Mouse (Mus musculus): ENCODE measurements around the gene Enkd1. TPM values are rescaled to one million over a fixed set of nuclear protein-coding genes. Genes with fewer than 3 reads are reported as not detected.

The Enkd1 gene
- total RNA-seq, 2 experiments from 2014 or later, result 16.2 to 20.0 TPM

DNA sequence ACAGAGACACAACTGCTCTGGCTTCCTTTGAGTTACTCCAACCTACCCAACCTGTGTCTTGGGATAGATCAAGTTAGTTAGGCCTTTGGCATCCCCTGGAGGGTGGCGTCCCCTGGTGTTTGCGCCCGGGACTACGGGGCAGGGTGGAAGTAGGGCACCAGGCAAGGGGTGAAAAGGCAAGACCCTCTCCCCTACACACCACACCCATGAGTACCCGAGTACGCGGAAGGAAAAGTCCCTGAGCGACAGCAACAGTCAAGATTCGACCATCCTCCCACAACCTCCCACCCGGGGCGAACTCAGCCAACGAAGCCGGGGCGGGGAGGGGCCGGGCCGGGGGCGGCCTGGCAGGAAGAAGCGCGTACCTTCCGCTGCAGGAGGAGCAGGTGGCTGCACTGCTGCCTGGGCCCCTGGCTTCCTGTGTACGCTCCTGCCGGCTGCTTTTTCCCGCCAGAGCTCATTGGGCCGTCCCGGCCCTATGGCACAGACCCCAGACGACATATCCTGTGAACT is 22.2 kb downstream of the Enkd1 start, which contains the start of gene Carmil2:
Gene Carmil2 (plus strand): TSS at position 479 of the 513 bp plus-strand sequence.
- peak; percentile 82 for ATAC-seq (replicated peaks; ENCODE audit: poor library complexity, severe bottlenecking)

DNA sequence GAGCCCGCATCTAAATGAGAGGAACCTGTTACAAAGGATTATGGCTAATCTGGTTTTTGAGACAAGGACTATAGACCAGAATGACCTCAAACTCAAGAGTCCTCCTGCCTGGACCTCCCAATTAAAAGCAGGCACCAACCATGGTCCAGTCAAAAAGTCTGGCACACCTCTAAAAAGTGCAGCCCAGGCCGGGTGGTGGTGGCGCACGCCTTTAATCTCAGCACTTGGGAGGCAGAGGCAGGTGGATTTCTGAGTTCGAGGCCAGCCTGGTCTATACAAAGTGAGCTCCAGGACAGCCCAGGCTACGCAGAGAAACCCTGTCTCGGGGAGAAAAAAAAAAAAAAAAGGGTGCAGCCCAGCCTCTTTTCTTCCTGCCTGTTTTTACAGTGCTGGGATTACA is 22.7 kb downstream of the Enkd1 start:
- no peak for ATAC-seq (replicated peaks; ENCODE audit: poor library complexity, severe bottlenecking)

DNA sequence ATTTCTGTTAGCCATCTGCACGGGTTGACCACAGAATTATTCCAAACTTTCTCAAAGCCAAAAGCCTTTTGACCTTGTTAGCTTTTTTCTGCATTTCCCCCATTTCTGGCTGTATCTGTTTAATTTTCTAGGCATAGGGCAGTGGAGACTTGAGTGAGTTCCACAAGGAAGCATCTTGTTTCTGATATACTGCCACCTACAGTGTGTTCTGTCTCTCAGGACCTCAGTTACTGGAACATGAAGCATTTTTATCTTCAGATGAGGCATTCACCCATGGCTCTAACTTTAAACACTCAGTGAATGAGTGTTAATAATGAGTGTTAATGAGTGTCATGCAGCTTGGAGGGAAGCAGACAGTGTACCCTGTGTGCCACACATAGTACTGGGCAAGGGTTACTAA is 30.1 kb downstream of the Enkd1 start:
- ATAC-seq (replicated peaks; ENCODE audit: poor library complexity, severe bottlenecking), result no peak

DNA sequence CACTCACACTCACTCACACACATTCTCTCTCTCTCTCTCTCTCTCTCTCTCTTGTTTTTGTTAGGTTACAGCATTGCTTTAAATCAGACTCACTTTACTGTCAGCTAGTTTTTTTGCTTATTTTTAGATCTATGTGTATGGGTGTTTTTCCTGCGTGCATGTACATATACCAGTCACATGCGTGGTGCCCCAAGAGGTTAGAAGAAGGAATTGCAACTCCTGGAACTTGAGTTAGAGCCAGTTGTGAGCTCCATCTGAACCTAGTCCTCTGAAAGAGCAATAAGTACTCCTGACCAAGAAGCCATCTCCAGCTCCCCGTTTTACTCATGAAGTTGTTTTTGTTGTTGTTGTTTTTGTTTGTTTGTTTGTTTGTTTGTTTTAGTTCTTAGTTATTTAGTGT is 46.8 kb downstream of the Enkd1 start:
- peak; percentile 48; the same call in 1 of the 2 replicates for ATAC-seq (replicated peaks; ENCODE audit: poor library complexity, severe bottlenecking)

DNA sequence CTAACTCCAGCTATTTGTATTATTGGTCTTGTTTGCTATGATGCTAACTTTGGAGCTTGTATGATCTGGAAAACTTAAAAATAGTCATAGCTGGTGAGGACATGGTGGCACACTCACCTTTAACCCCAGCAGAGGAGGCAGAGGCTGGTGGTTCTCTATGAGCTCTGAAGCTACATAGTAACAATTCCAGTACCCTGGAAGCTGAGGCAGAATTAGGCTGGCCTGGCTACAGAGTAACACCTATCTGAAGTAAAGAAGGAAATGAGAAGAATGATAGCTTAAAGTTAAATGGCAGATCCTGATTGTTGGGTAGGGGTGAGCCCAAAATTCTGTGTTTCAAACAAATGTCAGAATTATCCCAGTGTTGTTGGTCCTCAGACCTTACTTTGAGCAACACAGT is 50.4 kb downstream of the Enkd1 start:
- ATAC-seq (replicated peaks; ENCODE audit: poor library complexity, severe bottlenecking), result no peak

Other genes with a start within 250 kb of the Enkd1 start
- gene Tppp3, start 236.7 kb downstream of the Enkd1 start, total RNA-seq (2014; fragmentation: Nextera tagmentation), result not detected in 2 replicates
- not detected in 2 replicates for gene Tppp3, start 236.7 kb downstream of the Enkd1 start, total RNA-seq (2017)
- gene Zdhhc1, start 211.3 kb downstream of the Enkd1 start, total RNA-seq (2014; fragmentation: Nextera tagmentation), result 1.8 and 10.4 TPM in 2 replicates
- 3.6 and 4.6 TPM in 2 replicates for gene Zdhhc1, start 211.3 kb downstream of the Enkd1 start, total RNA-seq (2017)
- not detected in 2 replicates for gene Hsd11b2, start 189.5 kb downstream of the Enkd1 start, total RNA-seq (2014; fragmentation: Nextera tagmentation)
- not detected in 2 replicates for gene Hsd11b2, start 189.5 kb downstream of the Enkd1 start, total RNA-seq (2017)
- 112 and 132 TPM in 2 replicates for gene Atp6v0d1, start 142.2 kb downstream of the Enkd1 start, total RNA-seq (2014; fragmentation: Nextera tagmentation)
- gene Atp6v0d1, start 142.2 kb downstream of the Enkd1 start, total RNA-seq (2017), result 47.1 and 47.3 TPM in 2 replicates
- gene Ripor1, start 103.0 kb downstream of the Enkd1 start, total RNA-seq (2014; fragmentation: Nextera tagmentation), result 55.3 and 92.8 TPM in 2 replicates
- gene Ripor1, start 103.0 kb downstream of the Enkd1 start, total RNA-seq (2017), result 5.4 and 10.1 TPM in 2 replicates
- gene Ctcf, start 71.6 kb downstream of the Enkd1 start, total RNA-seq (2014; fragmentation: Nextera tagmentation), result 104 and 105 TPM in 2 replicates
- gene Ctcf, start 71.6 kb downstream of the Enkd1 start, total RNA-seq (2017), result 84.1 and 107 TPM in 2 replicates
- not detected in 2 replicates for gene Agrp, start 70.8 kb downstream of the Enkd1 start, total RNA-seq (2014; fragmentation: Nextera tagmentation)
- gene Agrp, start 70.8 kb downstream of the Enkd1 start, total RNA-seq (2017), result not detected in 2 replicates
- 3.4 and 6.3 TPM in 2 replicates for gene Carmil2, start 21.9 kb downstream of the Enkd1 start, total RNA-seq (2014; fragmentation: Nextera tagmentation)
- gene Carmil2, start 21.9 kb downstream of the Enkd1 start, total RNA-seq (2017), result 0.86 and 2.1 TPM in 2 replicates
- 52.2 and 56.5 TPM in 2 replicates for gene Acd, start 7.1 kb downstream of the Enkd1 start, total RNA-seq (2014; fragmentation: Nextera tagmentation)
- 22.4 and 33.3 TPM in 2 replicates for gene Acd, start 7.1 kb downstream of the Enkd1 start, total RNA-seq (2017)
- gene Pard6a, start 7.1 kb downstream of the Enkd1 start, total RNA-seq (2014; fragmentation: Nextera tagmentation), result 7.0 and 13.9 TPM in 2 replicates
- gene Pard6a, start 7.1 kb downstream of the Enkd1 start, total RNA-seq (2017), result 5.9 and 13.3 TPM in 2 replicates
- not detected in 2 replicates for gene 4933405L10Rik, start 555 bp downstream of the Enkd1 start, total RNA-seq (2014; fragmentation: Nextera tagmentation)
- not detected in 2 replicates for gene 4933405L10Rik, start 555 bp downstream of the Enkd1 start, total RNA-seq (2017)
- gene Gfod2, start 50.5 kb upstream of the Enkd1 start, total RNA-seq (2014; fragmentation: Nextera tagmentation), result 1.7 TPM in 1 of 2 replicates, not detected in the other
- gene Gfod2, start 50.5 kb upstream of the Enkd1 start, total RNA-seq (2017), result 3.4 and 4.6 TPM in 2 replicates
- 12.9 and 16.7 TPM in 2 replicates for gene Ranbp10, start 119.1 kb upstream of the Enkd1 start, total RNA-seq (2014; fragmentation: Nextera tagmentation)
- gene Ranbp10, start 119.1 kb upstream of the Enkd1 start, total RNA-seq (2017), result 7.2 and 8.3 TPM in 2 replicates
- not detected in 2 replicates for gene Tsnaxip1, start 119.5 kb upstream of the Enkd1 start, total RNA-seq (2014; fragmentation: Nextera tagmentation)
- gene Tsnaxip1, start 119.5 kb upstream of the Enkd1 start, total RNA-seq (2017), result not detected in 2 replicates
- 21.4 and 22.0 TPM in 2 replicates for gene Cenpt, start 145.1 kb upstream of the Enkd1 start, total RNA-seq (2014; fragmentation: Nextera tagmentation)
- gene Cenpt, start 145.1 kb upstream of the Enkd1 start, total RNA-seq (2017), result 9.9 and 10.0 TPM in 2 replicates
- 20.4 and 30.1 TPM in 2 replicates for gene Thap11, start 146.9 kb upstream of the Enkd1 start, total RNA-seq (2014; fragmentation: Nextera tagmentation)
- gene Thap11, start 146.9 kb upstream of the Enkd1 start, total RNA-seq (2017), result 29.9 and 36.8 TPM in 2 replicates
- gene Nutf2, start 152.4 kb upstream of the Enkd1 start, total RNA-seq (2014; fragmentation: Nextera tagmentation), result 158 and 185 TPM in 2 replicates
- gene Nutf2, start 152.4 kb upstream of the Enkd1 start, total RNA-seq (2017), result 59.3 and 120 TPM in 2 replicates
- 26.7 and 29.3 TPM in 2 replicates for gene Edc4, start 172.7 kb upstream of the Enkd1 start, total RNA-seq (2014; fragmentation: Nextera tagmentation)
- 26.4 and 42.3 TPM in 2 replicates for gene Edc4, start 172.7 kb upstream of the Enkd1 start, total RNA-seq (2017)
- gene Nrn1l, start 185.4 kb upstream of the Enkd1 start, total RNA-seq (2014; fragmentation: Nextera tagmentation), result 0.90 TPM in 1 of 2 replicates, not detected in the other
- gene Nrn1l, start 185.4 kb upstream of the Enkd1 start, total RNA-seq (2017), result not detected in 2 replicates
- gene Pskh1, start 192.2 kb upstream of the Enkd1 start, total RNA-seq (2014; fragmentation: Nextera tagmentation), result 18.0 and 28.1 TPM in 2 replicates
- 19.7 and 20.6 TPM in 2 replicates for gene Pskh1, start 192.2 kb upstream of the Enkd1 start, total RNA-seq (2017)
- 2.9 and 5.5 TPM in 2 replicates for gene Ctrl, start 225.7 kb upstream of the Enkd1 start, total RNA-seq (2014; fragmentation: Nextera tagmentation)
- gene Ctrl, start 225.7 kb upstream of the Enkd1 start, total RNA-seq (2017), result 2.7 TPM in 1 of 2 replicates, not detected in the other
- 176 and 220 TPM in 2 replicates for gene Psmb10, start 230.2 kb upstream of the Enkd1 start, total RNA-seq (2014; fragmentation: Nextera tagmentation)
- 71.7 and 92.7 TPM in 2 replicates for gene Psmb10, start 230.2 kb upstream of the Enkd1 start, total RNA-seq (2017)
- not detected in 2 replicates for gene Lcat, start 235.2 kb upstream of the Enkd1 start, total RNA-seq (2014; fragmentation: Nextera tagmentation)
- not detected in 2 replicates for gene Lcat, start 235.2 kb upstream of the Enkd1 start, total RNA-seq (2017)